Mouse (Mus musculus) forebrain, embryonic 15.5 days (tissue): ENCODE results near the gene 2310030G06Rik. TPM values are rescaled to one million over a fixed set of nuclear protein-coding genes. Genes with fewer than 3 reads are reported as not detected.

Experiments used
- ATAC-seq: fragments of 200-750 bp; cut with Nextera tagmentation; replicated peaks from 2 replicates; pipeline ENCODE4 v1.8.0; 2017; ENCODE audit warnings: mild to moderate bottlenecking, moderate TSS enrichment, moderate library complexity
- H3K27ac ChIP-seq: fragments of 300-500 bp; sonication (generic); replicated peaks from 2 replicates; pipeline ENCODE4 v1.5.1; 2015; ENCODE audit warnings: mild to moderate bottlenecking, inconsistent platforms
- H3K27me3 ChIP-seq: fragments of 300-500 bp; sonication (generic); 2 replicates; pipeline ENCODE4 v1.6.1; 2015; ENCODE audit warnings: inconsistent platforms
- H3K36me3 ChIP-seq: fragments of 300-500 bp; sonication (generic); 2 replicates; pipeline ENCODE4 v1.6.1; 2015; ENCODE audit warnings: mild to moderate bottlenecking, inconsistent platforms
- H3K4me1 ChIP-seq: fragments of 300-500 bp; sonication (generic); 2 replicates; pipeline ENCODE4 v1.6.1; 2015; ENCODE audit warnings: inconsistent platforms
- H3K4me2 ChIP-seq: fragments of 300-500 bp; sonication (generic); replicated peaks from 2 replicates; pipeline ENCODE4 v1.6.1; 2015; ENCODE audit warnings: mild to moderate bottlenecking, inconsistent platforms
- H3K4me3 ChIP-seq: fragments of 300-500 bp; sonication (generic); 2 replicates; pipeline ENCODE4 v1.5.1; 2015; ENCODE audit warnings: mild to moderate bottlenecking, inconsistent platforms
- H3K9ac ChIP-seq: fragments of 300-500 bp; sonication (generic); replicated peaks from 2 replicates; pipeline ENCODE4 v1.6.1; 2015; ENCODE audit warnings: mild to moderate bottlenecking, inconsistent platforms
- H3K9me3 ChIP-seq: fragments of 300-500 bp; sonication (generic); 2 replicates; pipeline ENCODE4 v1.6.1; 2016; ENCODE audit warnings: inconsistent platforms
- WGBS: fragments of 180-500 bp; shearing (Covaris S2); methylation state at CpG from one replicate; pipeline ENCODE4 v1.1.7; 2015; ENCODE audit warnings: mixed read lengths; 5-methylcytosine and 5-hydroxymethylcytosine counted together
- polyA plus RNA-seq: library from polyadenylated mRNA; unstranded; fragments of >200 nt; fragmentation: Nextera tagmentation; extraction: Ambion mirVana; gene quantifications from 2 replicates; pipeline ENCODE4 v1.2.1, GENCODE M21; 2015

2310030G06Rik gene
- polyA plus RNA-seq, 1 experiment from 2014 or later: 1.4 TPM

DNA sequence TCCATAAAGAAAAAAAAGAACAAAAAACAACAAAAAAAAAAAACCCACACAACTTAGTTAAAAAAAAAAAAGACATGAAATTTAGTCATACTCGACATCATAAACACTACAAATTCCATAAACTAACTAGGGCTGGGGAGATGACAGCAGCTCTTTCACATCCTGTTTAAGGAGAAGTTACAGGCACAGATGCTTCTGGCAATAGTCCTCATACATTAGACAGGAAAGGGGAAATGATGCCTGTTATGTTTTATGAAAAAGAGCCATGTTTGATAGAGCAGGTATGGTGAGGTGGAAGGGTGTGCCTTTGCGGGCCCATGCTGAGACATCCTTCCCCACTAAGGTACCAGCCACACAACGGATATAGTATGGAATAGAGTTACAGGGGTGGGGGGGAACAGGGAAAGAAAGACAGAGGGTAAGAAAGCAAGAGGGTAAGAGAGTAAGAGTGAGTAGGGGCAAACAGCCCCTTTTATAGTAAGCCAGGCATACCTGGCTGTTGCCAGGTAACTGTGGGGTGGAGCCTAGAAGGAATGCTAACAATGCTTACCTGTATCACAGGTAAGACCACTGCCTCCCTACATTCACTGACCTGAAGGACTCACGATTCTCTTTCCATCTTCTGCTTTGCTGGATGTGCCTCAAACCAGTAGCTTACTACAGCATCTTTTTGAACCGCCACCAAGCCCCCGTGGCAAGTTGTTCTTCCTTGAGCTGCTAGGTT is 15.3 kb upstream of the 2310030G06Rik start:
- H3K27me3 ChIP-seq: no peaks in the 10 kb centered on the region
- H3K27ac ChIP-seq: no peak overlapping the region
- H3K4me1 ChIP-seq: no peaks in the 10 kb centered on the region
- no peak overlapping the region for H3K9ac ChIP-seq
- H3K36me3 ChIP-seq: 0 out of 2 replicates have a peak, but pooled peaks cover 3% of the 10 kb centered on the region
- no peak overlapping the region for H3K4me2 ChIP-seq
- H3K4me3 ChIP-seq: no peak overlapping the region
- no peaks in the 10 kb centered on the region for H3K9me3 ChIP-seq
- WGBS: 68% methylated on average over 6 of the region's 6 CpGs
- no peak for ATAC-seq

DNA sequence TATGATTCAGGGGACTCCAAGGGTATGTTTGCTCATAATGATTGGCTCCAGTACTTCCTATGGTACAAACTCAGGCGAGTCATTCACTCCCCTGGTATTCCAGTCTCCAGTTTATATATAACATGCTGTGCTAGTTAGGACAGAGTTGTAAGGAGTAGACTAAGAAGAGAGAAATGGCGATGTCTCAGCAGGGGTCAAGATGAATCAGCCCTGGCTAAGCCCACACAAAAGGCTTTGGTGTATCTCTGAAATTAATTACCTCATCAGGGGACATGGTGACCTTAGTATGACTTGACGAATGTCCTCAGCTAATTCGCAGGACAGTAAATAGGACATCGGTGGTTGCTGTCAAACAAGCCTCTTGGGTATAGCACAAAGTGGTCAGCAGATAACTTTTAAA is 10.4 kb upstream of the 2310030G06Rik start:
- H3K27ac ChIP-seq: no peak overlapping the region
- H3K4me1 ChIP-seq: peaks cover 11% of the 10 kb centered on the region
- no peak overlapping the region for H3K9ac ChIP-seq
- H3K4me3 ChIP-seq: no peak overlapping the region
- no peak overlapping the region for H3K4me2 ChIP-seq
- no peaks in the 10 kb centered on the region for H3K9me3 ChIP-seq
- H3K36me3 ChIP-seq: no peaks in the 10 kb centered on the region
- H3K27me3 ChIP-seq: no peaks in the 10 kb centered on the region
- no peak for ATAC-seq
- 44% methylated on average over 5 of the region's 5 CpGs for WGBS

DNA sequence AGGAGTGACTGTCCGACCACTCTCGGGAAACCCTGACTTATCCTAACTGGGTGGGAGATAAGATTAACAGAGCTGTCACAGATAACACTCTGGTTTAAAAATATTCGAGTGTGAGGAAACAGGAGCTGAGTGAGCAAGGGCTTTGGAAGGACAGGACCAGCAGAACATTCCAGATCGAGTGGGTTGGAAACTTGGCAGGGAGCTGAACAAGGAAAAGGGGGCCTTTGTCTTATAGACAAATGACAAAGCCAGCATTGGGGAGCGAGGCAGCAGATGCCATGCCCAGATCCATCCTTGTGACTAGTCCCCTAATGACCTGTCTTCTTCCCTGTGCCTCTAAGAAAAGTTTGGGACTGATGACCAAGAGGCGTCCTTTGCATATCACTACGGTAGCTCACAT is 7.6 kb upstream of the 2310030G06Rik start:
- H3K27ac ChIP-seq: no peak overlapping the region
- no peaks in the 10 kb centered on the region for H3K9me3 ChIP-seq
- no peaks in the 10 kb centered on the region for H3K27me3 ChIP-seq
- WGBS: 75% methylated on average over 7 of the region's 7 CpGs
- H3K4me3 ChIP-seq: no peak overlapping the region
- ATAC-seq: no peak
- H3K36me3 ChIP-seq: no peaks in the 10 kb centered on the region
- peaks cover 11% of the 10 kb centered on the region for H3K4me1 ChIP-seq
- H3K9ac ChIP-seq: no peak overlapping the region
- H3K4me2 ChIP-seq: no peak overlapping the region

DNA sequence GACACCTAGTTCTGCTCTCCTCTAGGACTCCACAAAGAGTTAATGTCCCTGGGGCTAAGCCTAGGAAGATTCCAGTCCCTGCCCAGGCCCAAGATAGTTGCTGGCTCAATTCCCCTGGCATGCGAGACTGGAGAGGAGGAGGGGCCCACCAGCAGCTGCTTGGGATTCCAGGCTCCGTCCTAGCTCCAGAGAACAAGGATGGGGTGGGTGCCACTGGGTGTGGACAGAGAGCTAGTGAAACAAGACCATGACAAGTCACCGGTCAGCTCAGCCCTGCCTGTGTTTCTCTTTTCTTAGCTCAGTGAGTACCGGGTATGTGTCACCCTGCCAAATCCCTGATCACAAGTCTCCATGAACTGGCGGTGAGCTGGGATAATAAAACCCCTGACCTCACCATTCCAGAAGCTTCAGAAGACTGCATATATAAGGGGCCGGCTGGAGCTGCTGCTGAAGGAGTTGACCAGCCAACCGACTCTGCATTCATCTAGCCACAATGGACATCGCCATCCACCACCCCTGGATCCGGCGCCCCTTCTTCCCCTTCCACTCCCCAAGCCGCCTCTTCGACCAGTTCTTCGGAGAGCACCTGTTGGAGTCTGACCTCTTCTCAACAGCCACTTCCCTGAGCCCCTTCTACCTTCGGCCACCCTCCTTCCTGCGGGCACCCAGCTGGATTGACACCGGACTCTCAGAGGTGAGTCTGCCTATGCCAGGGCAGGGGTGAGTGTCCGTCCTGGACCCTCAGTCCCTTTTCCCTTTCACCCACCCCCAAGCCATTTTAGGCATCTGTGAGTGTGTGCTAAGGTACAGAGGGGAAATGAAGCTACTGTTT is 6.7 kb upstream of the 2310030G06Rik start:
- Histone ChIP-seq H3K4me3 (no peak overlapping the region), H3K36me3 (no peaks in the 10 kb centered on the region), H3K4me2 (no peak overlapping the region), H3K9ac (no peak overlapping the region), H3K27me3 (no peaks in the 10 kb centered on the region), H3K27ac (no peak overlapping the region), H3K4me1 (peaks cover 11% of the 10 kb centered on the region), H3K9me3 (no peaks in the 10 kb centered on the region)
- no peak for ATAC-seq
- 72% methylated on average over 17 of the region's 17 CpGs for WGBS

DNA sequence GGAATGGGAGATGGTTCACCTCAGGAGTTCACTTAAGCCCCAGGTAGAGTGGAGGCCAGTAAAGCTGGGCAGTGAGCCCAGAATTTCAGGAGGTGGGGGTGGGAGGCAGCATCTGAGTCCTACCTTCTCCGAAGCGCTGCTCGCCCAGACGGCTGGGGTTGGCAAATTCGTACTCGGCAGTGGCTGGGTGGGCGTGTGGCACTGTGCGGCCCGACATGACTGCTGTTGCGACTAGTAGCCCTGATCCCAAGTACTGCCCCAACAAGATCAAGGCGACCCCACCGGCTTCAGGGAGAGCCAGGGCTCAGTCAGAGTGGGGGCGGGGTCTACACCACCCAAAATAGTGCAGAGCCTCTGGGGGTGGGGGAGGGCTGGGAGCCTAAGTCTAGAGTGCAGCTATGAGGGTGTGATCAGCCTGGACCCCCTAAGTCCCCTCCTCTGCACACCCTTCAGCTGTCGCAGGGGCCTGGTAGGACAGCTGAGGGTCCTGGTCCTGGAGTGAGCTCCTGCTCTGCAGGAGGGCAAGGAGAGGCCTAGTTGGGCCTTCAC is 5.8 kb upstream of the 2310030G06Rik start, which contains the start of gene Hspb2:
Gene Hspb2, minus strand, starts transcription at position 301 of the 549 bp plus-strand sequence.
- H3K4me3 ChIP-seq: no peak within 1 kb of the TSS
- 64% methylated on average over 14 of the region's 14 CpGs for WGBS
- H3K9ac ChIP-seq: no peak within 1 kb of the TSS
- peaks cover 11% of the 10 kb centered on the region for H3K4me1 ChIP-seq
- no peaks in the 10 kb centered on the region for H3K27me3 ChIP-seq
- H3K36me3 ChIP-seq: no peaks in the 10 kb centered on the region
- H3K4me2 ChIP-seq: no peak within 1 kb of the TSS
- H3K9me3 ChIP-seq: no peaks in the 10 kb centered on the region
- H3K27ac ChIP-seq: no peak within 1 kb of the TSS
- no peak for ATAC-seq

DNA sequence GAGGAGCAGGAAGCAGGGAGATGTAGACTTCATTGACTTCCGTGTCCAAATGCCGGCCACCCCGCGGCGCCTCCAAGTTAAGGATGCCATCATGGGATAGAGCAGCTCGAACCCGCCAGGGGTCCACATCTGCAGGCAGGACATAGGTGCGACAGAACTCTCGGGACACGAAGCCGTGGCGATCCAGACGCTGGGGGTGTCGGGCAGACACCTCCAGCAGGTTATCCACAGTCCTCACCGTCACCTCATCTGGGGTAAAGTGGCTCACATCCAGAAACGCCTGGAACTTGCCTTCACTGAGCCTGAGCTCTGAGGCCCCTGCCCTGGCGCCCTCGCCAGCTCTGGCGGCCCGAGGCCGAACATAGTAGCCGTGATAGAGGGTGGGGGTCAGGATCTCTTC is 5.0 kb upstream of the 2310030G06Rik start, which contains the start of gene Cryab:
Gene Cryab, plus strand, starts transcription at position 3 of the 400 bp plus-strand sequence.
- no peaks in the 10 kb centered on the region for H3K36me3 ChIP-seq
- no peaks in the 10 kb centered on the region for H3K27me3 ChIP-seq
- H3K4me2 ChIP-seq: no peak within 1 kb of the TSS
- no peak within 1 kb of the TSS for H3K9ac ChIP-seq
- H3K4me3 ChIP-seq: no peak within 1 kb of the TSS
- H3K27ac ChIP-seq: no peak within 1 kb of the TSS
- WGBS: 81% methylated on average over 22 of the region's 22 CpGs
- no peak for ATAC-seq
- peaks cover 11% of the 10 kb centered on the region for H3K4me1 ChIP-seq
- H3K9me3 ChIP-seq: no peaks in the 10 kb centered on the region

DNA sequence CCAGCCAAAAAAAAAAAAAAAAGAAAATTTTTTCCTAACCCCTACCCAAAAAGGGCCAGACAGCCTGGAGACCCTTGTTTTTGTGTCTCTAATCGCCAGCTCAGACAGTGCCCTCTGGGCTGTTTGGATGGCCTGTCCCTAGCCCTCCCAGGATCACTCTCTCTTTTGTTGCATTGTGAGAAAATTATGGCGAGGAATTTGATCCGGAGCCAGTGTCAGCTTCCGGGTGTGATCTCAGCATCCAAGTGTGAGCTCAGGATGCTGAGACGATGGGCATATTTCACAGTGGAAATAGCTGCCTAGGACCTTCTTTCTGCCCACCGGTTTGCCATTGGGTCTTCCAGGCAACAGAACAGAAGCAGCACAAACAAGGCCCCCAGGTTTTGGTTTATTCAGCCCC is 4.4 kb upstream of the 2310030G06Rik start:
- Histone ChIP-seq H3K27ac (no peak overlapping the region), H3K27me3 (peaks cover 5% of the 10 kb centered on the region; the same call in 1 of the 2 replicates), H3K9ac (no peak overlapping the region), H3K4me1 (peaks cover 11% of the 10 kb centered on the region), H3K9me3 (no peaks in the 10 kb centered on the region), H3K36me3 (no peaks in the 10 kb centered on the region), H3K4me3 (no peak overlapping the region), H3K4me2 (no peak overlapping the region)
- WGBS: 56% methylated on average over 6 of the region's 6 CpGs
- ATAC-seq: no peak

DNA sequence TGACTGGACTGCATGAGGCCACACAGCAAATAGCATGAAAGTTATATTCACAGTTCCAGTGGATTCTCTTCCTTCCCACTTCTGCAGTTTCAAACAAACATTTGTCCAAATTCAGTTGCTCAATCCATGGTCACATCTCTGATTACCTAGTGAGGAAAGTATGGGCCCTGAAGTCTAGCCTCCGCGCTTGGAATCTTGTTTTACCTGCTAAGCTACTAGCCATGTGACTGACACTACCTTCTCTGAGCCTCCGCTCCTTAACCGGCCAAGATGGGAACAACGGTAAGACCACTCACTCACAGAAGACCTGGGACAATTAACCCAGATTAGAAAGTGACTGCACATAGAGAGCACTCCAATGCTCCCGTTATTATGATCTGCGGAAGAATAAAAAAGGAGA is 530 bp downstream of the 2310030G06Rik start:
- H3K36me3 ChIP-seq: no peaks in the 10 kb centered on the region
- no peaks in the 10 kb centered on the region for H3K9me3 ChIP-seq
- no peak overlapping the region for H3K27ac ChIP-seq
- peak overlapping the region; percentile 22 for H3K9ac ChIP-seq
- H3K27me3 ChIP-seq: peaks cover 7% of the 10 kb centered on the region; the same call in 1 of the 2 replicates
- 16% methylated on average over 7 of the region's 7 CpGs for WGBS
- H3K4me3 ChIP-seq: peak overlapping the region; percentile 33
- H3K4me1 ChIP-seq: no peaks in the 10 kb centered on the region
- ATAC-seq: no peak
- peak overlapping the region; percentile 44 for H3K4me2 ChIP-seq

DNA sequence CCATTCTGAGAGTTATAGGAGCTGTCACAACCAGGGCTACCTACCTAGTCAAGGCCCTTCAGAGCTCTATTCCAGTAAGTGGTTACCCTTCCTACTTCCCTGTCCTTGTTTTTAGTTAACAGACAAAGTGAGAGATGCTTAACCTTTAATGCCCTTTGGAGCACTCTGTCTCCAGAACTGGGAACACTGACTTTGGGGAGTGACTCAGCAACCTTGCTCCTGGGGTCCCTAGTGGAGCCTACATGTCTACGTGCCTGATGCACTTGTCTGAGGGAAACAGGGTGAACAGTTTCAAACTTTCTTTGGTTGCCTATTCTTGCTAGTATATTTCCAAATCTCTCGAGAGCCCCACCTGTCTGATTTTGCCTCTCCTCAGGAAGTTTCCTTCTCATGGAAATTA is 3.6 kb downstream of the 2310030G06Rik start:
- no peaks in the 10 kb centered on the region for H3K9me3 ChIP-seq
- no peaks in the 10 kb centered on the region for H3K36me3 ChIP-seq
- no peak overlapping the region for H3K27ac ChIP-seq
- no peak overlapping the region for H3K4me2 ChIP-seq
- WGBS: 78% methylated on average over 2 of the region's 2 CpGs
- no peak overlapping the region for H3K4me3 ChIP-seq
- peaks cover 11% of the 10 kb centered on the region for H3K4me1 ChIP-seq
- ATAC-seq: no peak
- no peak overlapping the region for H3K9ac ChIP-seq
- peaks cover 7% of the 10 kb centered on the region; the same call in 1 of the 2 replicates for H3K27me3 ChIP-seq

DNA sequence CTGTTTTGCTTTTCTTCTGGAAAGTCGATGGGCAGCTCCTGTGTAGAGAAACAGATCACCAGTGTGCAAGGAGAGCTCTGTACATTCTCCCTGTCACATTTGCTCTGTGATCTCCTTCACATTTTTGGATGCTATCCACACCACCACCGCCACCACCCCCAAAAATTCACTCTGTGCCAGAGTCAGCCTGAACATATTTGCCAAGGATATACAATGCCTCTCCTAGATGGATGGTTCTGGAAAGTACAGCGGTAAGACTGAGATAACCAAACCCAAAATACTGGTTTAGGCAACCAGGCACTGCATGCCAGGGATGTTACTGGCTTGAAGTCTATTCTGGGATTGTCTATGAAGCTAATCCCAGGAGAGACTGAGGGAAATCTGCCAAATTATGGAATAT is 4.1 kb downstream of the 2310030G06Rik start:
- H3K27me3 ChIP-seq: peaks cover 7% of the 10 kb centered on the region; the same call in 1 of the 2 replicates
- WGBS: 85% methylated on average over 3 of the region's 3 CpGs
- peaks cover 11% of the 10 kb centered on the region for H3K4me1 ChIP-seq
- no peak for ATAC-seq
- no peak overlapping the region for H3K4me2 ChIP-seq
- no peaks in the 10 kb centered on the region for H3K9me3 ChIP-seq
- no peak overlapping the region for H3K9ac ChIP-seq
- no peak overlapping the region for H3K27ac ChIP-seq
- no peak overlapping the region for H3K4me3 ChIP-seq
- H3K36me3 ChIP-seq: no peaks in the 10 kb centered on the region

DNA sequence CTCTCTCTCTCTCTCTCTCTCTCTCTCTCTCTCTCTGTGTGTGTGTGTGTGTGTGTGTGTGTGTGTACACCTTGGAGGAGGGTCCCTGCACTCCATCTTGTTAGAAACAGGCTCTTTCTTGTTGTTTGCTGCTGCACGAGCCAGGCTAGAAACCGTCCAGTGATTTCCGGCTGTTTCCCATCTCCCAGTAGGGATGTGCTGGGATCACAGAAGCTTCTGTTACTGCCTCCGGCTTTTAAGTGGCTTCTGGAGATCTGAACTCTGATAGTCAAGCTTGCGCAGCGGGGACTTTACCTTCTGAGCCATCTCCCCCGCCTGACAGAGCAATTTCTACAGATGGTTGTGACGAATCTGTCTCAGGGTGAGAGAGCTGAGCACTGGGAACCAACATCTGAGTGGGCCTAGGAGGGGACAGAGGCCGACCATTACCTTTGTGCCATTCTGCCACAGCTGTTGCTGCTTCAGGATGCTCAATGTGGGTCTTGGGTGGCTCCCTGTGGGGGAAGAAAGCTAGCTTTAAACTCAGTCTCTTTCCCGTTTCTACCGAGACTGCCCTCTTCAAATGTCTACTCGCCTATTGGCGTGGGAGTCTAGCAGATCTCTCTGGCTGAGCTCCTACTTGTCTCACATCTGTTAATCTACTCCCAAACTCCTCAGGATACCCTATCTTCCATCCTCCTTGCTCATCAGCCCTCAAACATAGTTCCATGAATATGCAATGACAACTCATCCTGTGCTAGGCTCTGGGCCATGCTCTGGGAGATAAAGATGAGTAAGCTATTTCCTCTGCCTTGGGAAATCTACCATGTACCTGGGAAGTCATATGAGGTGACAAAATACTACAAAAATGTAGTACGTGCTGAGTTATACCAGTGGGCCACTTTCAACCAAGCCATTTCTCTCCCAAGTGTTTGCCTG is 5.2 kb downstream of the 2310030G06Rik start:
- Histone ChIP-seq H3K4me3 (no peak overlapping the region), H3K4me1 (peaks cover 11% of the 10 kb centered on the region), H3K36me3 (no peaks in the 10 kb centered on the region), H3K9me3 (no peaks in the 10 kb centered on the region), H3K27me3 (peaks cover 5% of the 10 kb centered on the region; the same call in 1 of the 2 replicates), H3K27ac (no peak overlapping the region), H3K4me2 (no peak overlapping the region), H3K9ac (no peak overlapping the region)
- 88% methylated on average over 14 of the region's 14 CpGs for WGBS
- ATAC-seq: no peak
